Comparison of ENCODE assay signal across 17 mouse cellular contexts in genomic region chr8:87475551-87475950, GRCm38 (mm10). TPM values are rescaled to one million over a fixed set of nuclear protein-coding genes. Genes with fewer than 3 reads are reported as not detected.
A peak's percentile ranks its signal among the peaks of the same experiment; 100 is the strongest.
DNase-seq lines count a peak whose midpoint lies in the region; ATAC-seq lines count a peak whose summit lies in the region.
"Had no signal": no experiment of that assay in that cellular context is flagged by ENCODE, and none has a peak within 500 bp of the region (broad histone marks: within the 10 kb centered on the region; RNA-seq: fewer than 3 reads in every experiment).

No protein-coding gene starts in this region.

- peak overlapping the region; percentile 16; the same call in 1 of the 2 replicates for H3K4me3 ChIP-seq in hindbrain, embryonic 12.5 days
- H3K4me3 ChIP-seq in midbrain, embryonic 14.5 days (replicated peaks; ENCODE audit: low read depth, low read length) = no peak overlapping the region
- no peak overlapping the region for H3K4me3 ChIP-seq in heart, embryonic 10.5 days
- H3K4me3 ChIP-seq: intestine, embryonic 15.5 days; liver, embryonic 12.5 days had no signal

- H3K9me3 ChIP-seq in hindbrain, embryonic 12.5 days (replicated peaks) = no peaks in the 10 kb centered on the region
- no peaks in the 10 kb centered on the region for H3K9me3 ChIP-seq in midbrain, embryonic 14.5 days (ENCODE audit: control insufficient read depth, low read length)
- no peaks in the 10 kb centered on the region for H3K9me3 ChIP-seq in heart, embryonic 10.5 days
- H3K9me3 ChIP-seq: intestine, embryonic 15.5 days; liver, embryonic 12.5 days had no signal

- peaks cover 37% of the 10 kb centered on the region for H3K27me3 ChIP-seq in hindbrain, embryonic 12.5 days
- peaks cover 17% of the 10 kb centered on the region for H3K27me3 ChIP-seq in midbrain, embryonic 14.5 days (ENCODE audit: control insufficient read depth, insufficient read depth, low read length)
- H3K27me3 ChIP-seq in heart, embryonic 10.5 days (ENCODE audit: insufficient read depth, poor library complexity, severe bottlenecking) = peaks cover 72% of the 10 kb centered on the region

- H3K4me2 ChIP-seq in hindbrain, embryonic 12.5 days (replicated peaks) = peak overlapping the region; percentile 29
- H3K4me2 ChIP-seq in midbrain, embryonic 14.5 days (ENCODE audit: low read length) = peak overlapping the region; percentile 18; the same call in 1 of the 2 replicates
- H3K4me2 ChIP-seq: intestine, embryonic 15.5 days; liver, embryonic 12.5 days had no signal

- no peak for ATAC-seq in hindbrain, embryonic 12.5 days (ENCODE audit: low FRiP score)
- no peak for ATAC-seq in midbrain, embryonic 14.5 days (ENCODE audit: low FRiP score, low TSS enrichment)
- ATAC-seq: activated CD4-positive, CD25-positive, alpha-beta regulatory T cell, adult 4 months; intestine, embryonic 15.5 days; liver, embryonic 12.5 days had no signal

- H3K4me1 ChIP-seq in hindbrain, embryonic 12.5 days = peaks cover 26% of the 10 kb centered on the region
- peaks cover 29% of the 10 kb centered on the region for H3K4me1 ChIP-seq in midbrain, embryonic 14.5 days (ENCODE audit: control insufficient read depth, insufficient read depth, low read length)
- H3K4me1 ChIP-seq in heart, embryonic 10.5 days = peaks cover 29% of the 10 kb centered on the region

- H3K27ac ChIP-seq in hindbrain, embryonic 12.5 days = 0 out of 2 replicates have a peak overlapping the region, but pooled peaks have one; percentile 1
- 0 out of 2 replicates have a peak overlapping the region, but pooled peaks have one; percentile 14 for H3K27ac ChIP-seq in midbrain, embryonic 14.5 days (replicated peaks; ENCODE audit: low read depth, low read length)
- H3K27ac ChIP-seq in heart, embryonic 10.5 days = no peak overlapping the region
- H3K27ac ChIP-seq: intestine, embryonic 15.5 days; kidney, postnatal 0 days; liver, embryonic 12.5 days had no signal

- H3K9ac ChIP-seq in hindbrain, embryonic 12.5 days = 0 out of 2 replicates have a peak overlapping the region, but pooled peaks have one; percentile 23
- no peak overlapping the region for H3K9ac ChIP-seq in midbrain, embryonic 14.5 days (replicated peaks; ENCODE audit: low read length)
- H3K9ac ChIP-seq: intestine, embryonic 15.5 days; liver, embryonic 12.5 days had no signal

- peak; percentile 33 for DNase-seq in testis, postnatal 10 days (ENCODE audit: low spot score)
- no peak for DNase-seq in testis, postnatal 14 days (ENCODE audit: low spot score)
- DNase-seq in midbrain, embryonic 14.5 days = peak; percentile 80
- DNase-seq in adrenal gland, postnatal 36 days = no peak
- DNase-seq in adrenal gland, postnatal 4 days (ENCODE audit: low spot score in 2 of 2) = no peak
- DNase-seq in heart, embryonic 10.5 days (ENCODE audit: low spot score) = no peak
- DNase-seq: heart, adult 18-20 months; lung, postnatal 10 days; right cerebral cortex, postnatal 25 days had no signal

- WGBS in hindbrain, embryonic 12.5 days = 40% methylated on average over 3 of the region's 3 CpGs
- WGBS in midbrain, embryonic 14.5 days = 11% methylated on average over 3 of the region's 3 CpGs
- 59% methylated on average over 3 of the region's 3 CpGs for WGBS in heart, embryonic 10.5 days

- H3K36me3 ChIP-seq in hindbrain, embryonic 12.5 days = no peaks in the 10 kb centered on the region
- no peaks in the 10 kb centered on the region for H3K36me3 ChIP-seq in midbrain, embryonic 14.5 days (ENCODE audit: control insufficient read depth, insufficient read depth, low read length)
- H3K36me3 ChIP-seq in heart, embryonic 10.5 days = no peaks in the 10 kb centered on the region
- H3K36me3 ChIP-seq: intestine, embryonic 15.5 days; liver, embryonic 12.5 days had no signal

RNA-seq across cellular contexts. Expression of gene Cbln1, which starts 3.1 kb away (rescaled TPM):
- polyA plus RNA-seq in hindbrain, embryonic 12.5 days (2016; fragmentation: Nextera tagmentation; extraction: Ambion mirVana) = 21.5 and 27.0 TPM in 2 replicates
- polyA plus RNA-seq in midbrain, embryonic 14.5 days (2014; fragmentation: Nextera tagmentation; extraction: Ambion mirVana) = 20.3 and 22.6 TPM in 2 replicates
- total RNA-seq in adrenal gland, postnatal 36 days (2021) = 1 to 10 TPM in 1 of 2 experiments, not detected in 1; 1.4 TPM
- 1 to 10 TPM; 1.0 to 1.7 TPM for total RNA-seq in adrenal gland, postnatal 4 days (2021)
- polyA plus RNA-seq in heart, embryonic 10.5 days (2016; fragmentation: Nextera tagmentation; extraction: Ambion mirVana) = 0.16 and 0.85 TPM in 2 replicates
- total RNA-seq: megakaryocyte-erythroid progenitor cell, adult 5-6 weeks; neutrophil, adult 5-6 weeks had no signal
- polyA plus RNA-seq: heart, postnatal 0 days; liver, embryonic 12.5 days had no signal

Comparison
In these comparisons a context has a peak if more than half of its experiments do, and no peak if none do; other contexts are left out.
1. DNase-seq: peak in testis, postnatal 10 days (single experiment) and midbrain, embryonic 14.5 days (single experiment); none in testis, postnatal 14 days (single experiment), adrenal gland, postnatal 36 days (0 of 2), adrenal gland, postnatal 4 days (0 of 2) and heart, embryonic 10.5 days (single experiment).
2. RNA of gene Cbln1, which starts 3.1 kb away (polyA plus RNA-seq): 21.5 to 27.0 TPM in hindbrain, embryonic 12.5 days and 20.3 to 22.6 TPM in midbrain, embryonic 14.5 days; 0.16 to 0.85 TPM in heart, embryonic 10.5 days; every median in the first group is over 10 times any median in the second.